Mouse (Mus musculus): ENCODE measurements around the gene Timeless.
A peak's percentile ranks its signal among the peaks of the same experiment; 100 is the strongest.
"Not testable (repeated sequence)": the region's sequence is repeated elsewhere in the genome, so short reads cannot be mapped to it uniquely, and the experiment has no call there.

The Timeless gene

DNA sequence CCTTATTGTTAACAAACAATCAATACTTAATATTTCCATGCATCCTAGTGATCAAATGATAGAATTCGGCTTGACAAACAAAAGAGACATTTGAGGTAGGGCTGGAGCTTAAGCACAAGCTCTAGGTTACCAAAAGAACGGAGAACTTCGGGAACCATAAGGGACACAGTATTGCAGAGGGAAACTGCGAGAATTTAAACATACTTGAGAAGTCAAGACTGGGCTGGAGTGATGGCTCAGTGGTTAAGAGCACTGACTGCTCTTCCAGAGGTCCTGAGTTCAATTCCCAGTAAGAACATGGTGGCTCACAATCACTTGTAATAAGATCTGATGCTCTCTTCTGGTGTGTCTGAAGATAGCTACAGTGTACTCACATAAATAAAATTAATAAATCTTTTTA, 17.8 kb upstream of the Timeless start:
- not testable (repeated sequence) for DNase-seq

DNA sequence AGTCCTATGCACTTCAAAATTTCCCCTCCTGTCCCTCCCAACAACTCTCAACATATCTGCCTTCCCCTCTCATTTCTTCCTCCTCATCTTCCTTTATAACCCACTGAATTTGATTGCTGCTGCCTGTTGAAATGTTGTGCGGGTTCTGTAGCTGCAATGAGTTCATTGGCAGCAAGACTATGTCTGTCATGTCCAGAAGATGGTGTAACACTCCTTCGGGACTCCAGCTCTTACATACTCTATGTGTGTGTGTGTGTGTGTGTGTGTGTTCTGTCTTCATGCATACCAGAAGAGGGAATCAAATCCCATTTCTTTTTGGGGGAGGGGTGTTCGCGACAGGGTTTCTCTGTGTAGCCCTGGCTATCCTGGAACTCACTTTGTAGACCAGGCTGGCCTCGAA, 16.9 kb upstream of the Timeless start:
- DNase-seq, result no peak

DNA sequence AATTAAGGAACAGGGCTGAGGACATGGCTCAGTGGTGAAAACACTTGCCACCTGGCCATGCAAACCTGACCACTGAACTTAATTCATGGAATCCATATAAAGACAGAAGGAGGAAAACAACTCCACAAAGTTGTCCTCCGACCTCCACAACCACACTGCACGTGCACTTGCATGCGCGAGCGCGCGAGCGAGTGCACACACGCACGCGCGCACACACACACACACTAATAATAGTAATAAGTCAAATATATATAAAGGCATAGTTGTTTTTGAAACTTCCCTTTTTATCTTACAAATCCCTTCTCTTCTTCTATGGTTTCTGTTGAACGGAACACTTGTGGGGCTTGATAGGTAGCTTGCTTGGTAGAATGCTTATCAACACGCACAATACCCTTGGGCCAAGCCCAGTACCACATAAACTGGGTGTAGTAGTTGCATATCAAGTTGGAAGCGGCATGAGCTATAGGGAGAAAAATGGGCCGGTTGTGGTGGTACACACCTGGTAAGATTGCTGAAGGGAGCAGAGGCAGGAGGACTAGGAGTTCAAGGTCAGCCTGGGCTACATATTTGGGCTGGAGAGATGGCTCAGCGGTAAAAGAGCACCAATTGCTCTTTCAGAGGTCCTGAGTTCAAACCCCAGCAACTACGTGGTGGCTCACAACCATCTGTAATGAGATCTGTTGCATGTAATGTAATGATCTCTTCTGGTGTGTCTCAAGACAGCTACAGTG, 13.3 kb upstream of the Timeless start:
- no peak for DNase-seq

DNA sequence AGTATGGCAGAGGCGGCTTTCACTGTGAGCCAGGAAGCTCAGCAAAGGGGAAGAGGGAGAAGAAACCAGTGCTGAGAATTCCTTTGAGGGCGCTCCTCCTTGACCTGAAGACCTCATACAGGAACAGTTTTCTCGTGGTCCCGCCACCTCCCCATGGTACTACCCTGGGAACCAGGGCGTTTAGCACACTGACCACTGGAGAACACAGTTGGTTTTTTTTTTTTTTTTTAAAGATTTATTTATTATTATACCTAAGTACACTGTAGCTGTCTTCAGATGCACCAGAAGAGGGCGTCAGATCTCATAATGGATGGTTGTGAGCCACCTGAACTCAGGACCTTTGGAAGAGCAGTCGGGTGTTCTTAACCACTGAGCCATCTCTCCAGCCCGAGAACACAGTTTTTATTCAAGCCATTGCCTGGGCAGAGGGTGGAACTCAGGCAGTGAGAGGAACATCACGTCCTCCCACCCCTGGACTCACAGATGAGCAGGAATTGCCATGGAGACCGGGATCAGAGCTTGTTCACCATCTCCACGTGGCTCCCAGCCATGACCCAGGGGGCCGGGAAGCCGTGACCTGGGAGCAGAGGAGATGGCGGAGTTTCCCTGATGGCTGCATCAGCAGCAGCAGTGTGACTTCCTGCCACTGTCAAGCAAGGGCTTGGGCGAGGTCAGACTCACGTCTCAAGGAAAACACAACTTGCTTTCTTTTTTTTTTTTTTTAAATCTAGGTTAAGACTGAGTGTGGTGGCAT, 10.2 kb upstream of the Timeless start:
- DNase-seq, result no peak

DNA sequence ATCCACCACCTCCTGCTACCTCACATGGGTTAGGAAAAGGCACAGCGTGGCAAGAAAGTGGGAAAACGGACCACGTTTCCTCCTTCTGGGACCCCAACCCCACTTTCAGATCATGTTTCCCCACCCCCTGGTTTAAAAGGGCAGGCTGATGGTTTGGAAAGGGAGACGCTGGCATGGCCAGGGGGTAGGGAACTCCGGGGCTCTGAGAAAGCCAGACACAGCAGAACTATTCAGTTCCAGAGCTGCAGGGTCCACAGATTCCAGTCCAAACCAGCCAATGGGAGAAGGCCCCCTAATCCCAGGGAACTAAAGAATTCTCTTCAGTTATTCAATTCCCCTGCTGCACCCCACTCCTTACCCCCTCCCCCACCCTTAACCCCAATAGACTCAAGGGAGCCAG, 6.8 kb upstream of the Timeless start:
- DNase-seq, result no peak

DNA sequence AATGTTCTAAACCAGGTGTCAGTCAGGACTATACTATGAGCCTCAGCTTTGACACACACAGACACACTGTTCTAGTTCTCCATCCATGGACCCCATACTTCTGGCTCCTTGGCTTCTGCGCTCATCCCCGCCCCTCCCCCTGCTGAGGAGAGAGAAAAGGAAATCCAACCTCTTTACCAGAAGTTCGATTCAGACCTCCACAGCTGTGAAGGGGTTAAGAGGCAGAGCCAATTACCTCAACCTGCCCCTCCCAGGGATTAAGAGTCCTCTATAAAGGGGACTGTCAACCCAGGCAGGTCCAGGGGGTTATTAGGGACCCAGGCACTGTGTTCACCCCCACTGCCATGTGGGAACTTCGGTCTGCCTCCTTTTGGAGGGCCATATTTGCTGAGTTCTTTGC, 6.3 kb upstream of the Timeless start, which contains the start of gene Mip:
Gene Mip (plus strand): TSS at position 301 of the 400 bp plus-strand sequence.
- no peak for DNase-seq

DNA sequence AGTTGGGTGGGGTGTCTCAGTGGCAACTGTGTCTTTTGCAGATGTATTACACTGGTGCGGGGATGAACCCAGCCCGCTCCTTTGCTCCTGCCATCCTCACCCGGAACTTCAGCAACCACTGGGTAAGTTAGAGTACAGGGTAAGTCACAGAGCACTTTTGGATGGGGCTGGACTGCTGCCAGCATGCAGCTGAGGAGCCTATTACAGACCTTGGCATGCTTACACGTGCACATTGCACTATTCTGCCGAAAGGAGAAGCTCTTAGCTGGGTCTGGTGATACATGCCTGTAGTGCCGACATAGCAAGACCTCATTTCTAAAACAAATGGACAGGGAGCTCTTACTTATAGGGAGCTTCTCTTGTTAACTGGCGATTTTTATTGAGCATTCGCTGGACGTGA, 4.3 kb upstream of the Timeless start:
- DNase-seq, result no peak

DNA sequence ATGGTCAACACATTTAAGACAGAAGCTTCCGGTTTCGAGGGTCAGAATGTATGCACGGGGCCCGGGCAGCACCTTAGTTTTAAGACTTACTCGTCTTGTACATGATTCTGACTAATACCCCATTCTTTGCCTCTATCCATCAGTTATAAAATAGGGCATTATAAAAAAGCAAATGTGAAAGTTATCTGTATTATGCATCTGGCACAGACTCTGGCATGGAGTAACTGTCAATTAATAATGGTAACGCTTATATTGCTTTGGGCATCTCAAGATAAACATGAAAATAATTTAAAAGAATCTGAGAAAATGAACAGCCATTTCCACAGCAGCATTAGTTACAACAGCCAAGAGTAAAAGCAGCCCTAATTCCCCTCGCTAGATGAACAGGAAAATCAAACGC, 3.9 kb upstream of the Timeless start:
- DNase-seq, result no peak

DNA sequence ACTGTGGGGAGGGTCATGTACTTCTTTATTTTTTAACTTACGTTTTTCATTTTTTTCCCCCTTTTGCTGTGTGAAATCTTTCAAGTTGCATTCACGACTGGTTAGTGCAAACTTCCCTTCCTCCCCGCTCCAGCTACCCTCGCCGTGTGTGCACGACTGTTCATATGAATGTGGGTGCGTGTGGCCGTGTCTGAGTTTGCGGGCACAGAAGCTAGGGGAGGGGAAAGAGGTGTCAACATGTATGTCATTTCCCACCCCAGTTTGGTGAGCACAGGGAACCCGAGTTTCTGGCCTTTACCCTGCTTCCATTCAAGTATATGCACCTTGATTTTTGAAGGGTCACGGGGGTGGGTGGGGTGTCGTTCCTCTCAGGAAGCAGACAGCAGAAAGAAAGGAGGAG, 1.3 kb upstream of the Timeless start:
- no peak for DNase-seq

DNA sequence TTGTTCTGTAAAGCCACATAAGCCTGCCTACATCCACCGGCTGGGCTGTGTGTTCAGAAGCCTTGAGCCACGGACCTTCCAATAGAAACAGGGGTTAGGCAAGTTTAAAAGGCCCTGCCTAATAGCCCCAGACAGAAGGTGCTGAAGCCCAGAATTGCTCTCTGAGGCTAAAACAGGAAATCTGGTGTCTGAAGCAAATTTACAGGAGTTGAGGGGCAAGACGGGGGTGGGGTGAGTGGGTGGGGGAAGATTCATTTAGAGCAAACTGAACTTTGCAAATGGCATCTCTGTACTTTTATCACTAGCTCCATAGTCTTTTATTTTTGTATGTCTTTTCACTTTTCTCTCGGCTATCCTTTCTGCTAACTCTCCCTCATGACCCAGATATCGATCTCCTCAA, 719 bp upstream of the Timeless start:
- no peak for DNase-seq

DNA sequence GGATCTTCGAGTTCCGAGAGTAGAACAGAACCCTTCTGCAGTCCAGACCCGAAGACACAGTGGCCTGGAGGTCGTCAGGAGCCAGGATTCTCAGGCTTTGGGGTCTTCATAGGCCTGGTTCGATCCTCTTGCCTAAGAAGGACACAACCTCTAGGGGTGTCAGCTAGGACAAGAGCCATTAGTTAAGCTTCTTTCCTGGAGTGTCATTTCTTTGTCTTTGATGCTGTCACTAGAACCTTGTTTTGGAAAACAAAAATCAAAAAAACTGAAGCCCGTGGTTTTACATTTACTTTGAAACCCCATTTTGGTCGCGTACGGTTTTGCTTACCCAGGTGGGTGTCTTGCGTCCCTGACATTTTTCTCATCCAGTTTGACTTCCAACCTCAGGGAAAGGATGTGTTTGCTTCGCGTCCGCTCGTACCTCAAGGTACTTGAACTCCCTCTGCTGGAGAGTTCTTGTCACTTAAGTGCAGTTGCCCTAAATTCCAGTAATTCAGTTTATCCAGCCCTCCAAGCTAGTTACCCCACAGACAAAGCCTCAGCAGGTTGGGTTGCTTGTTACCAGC, 638 bp downstream of the Timeless start:
- DNase-seq, result peak; percentile 67

DNA sequence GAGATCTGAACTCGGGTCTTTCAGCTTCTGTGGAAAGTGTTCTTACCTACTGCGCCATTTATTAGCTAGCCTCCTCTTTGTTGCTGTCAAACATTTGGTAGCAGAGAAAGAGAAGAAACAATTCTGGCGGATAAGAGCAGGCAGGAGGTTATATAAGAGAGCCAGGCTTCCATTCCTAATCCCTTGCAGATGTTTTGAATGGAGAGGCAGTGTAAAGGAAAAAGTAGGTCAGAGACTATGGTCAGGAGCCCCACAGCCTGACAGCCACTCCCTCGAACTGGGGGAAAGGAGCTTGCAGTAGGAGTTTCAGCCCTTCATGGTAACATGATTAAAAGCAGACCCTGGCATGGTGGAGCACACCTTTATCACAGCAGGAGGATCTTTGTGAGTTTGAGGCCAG, 4.5 kb downstream of the Timeless start:
- no peak for DNase-seq

DNA sequence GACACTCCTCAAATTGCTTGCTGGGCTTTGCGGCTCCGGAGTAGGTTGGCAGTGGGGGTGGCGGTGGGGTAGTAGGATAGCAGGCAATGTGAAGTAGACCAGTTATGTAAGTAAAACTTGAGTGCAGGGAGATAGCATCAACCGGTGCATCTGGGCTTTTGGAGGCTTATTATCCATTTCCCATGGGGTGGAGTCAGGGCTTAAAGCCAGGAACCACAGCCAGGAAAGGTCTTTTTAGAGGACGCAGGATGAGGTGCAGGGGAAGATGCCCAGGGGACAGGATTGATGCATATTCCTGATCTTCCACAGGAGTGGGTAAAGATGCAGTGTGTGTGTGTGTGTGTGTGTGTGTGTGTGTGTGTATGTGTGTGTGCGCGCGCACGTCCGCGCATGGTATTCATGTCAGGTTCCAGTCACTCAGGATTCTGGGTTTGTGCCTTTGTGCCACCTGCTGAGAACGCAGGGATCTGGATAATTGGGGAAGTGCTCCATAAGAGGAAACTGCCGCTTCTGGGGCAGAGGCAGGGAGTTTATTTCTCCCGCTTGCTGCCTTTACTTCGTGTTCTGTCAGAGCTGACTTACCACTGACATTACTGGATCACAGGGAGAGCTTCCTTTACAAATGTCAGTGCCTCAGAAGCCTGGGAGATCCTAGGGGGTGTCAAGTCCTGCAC, 6.1 kb downstream of the Timeless start:
- peak; percentile 10 for DNase-seq

DNA sequence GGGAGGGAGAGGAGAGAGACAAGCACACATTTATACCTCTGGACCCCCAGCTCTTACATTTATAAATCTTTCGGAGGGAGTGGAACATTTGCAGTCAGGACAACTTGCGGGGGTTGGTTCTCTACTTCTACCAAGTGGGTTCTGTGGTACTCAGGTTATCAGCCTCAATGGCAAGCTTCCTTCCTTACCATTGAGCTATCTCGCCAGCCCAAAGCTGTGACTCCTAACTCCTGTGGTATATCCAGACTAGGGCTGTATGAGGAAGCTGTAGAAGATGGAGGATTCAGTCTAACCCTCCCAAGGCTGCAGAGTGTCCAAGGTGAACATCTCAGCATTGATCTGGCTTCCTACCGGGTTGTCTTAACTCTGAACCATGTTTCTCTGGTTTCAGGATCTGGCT, 7.3 kb downstream of the Timeless start:
- DNase-seq, result no peak

DNA sequence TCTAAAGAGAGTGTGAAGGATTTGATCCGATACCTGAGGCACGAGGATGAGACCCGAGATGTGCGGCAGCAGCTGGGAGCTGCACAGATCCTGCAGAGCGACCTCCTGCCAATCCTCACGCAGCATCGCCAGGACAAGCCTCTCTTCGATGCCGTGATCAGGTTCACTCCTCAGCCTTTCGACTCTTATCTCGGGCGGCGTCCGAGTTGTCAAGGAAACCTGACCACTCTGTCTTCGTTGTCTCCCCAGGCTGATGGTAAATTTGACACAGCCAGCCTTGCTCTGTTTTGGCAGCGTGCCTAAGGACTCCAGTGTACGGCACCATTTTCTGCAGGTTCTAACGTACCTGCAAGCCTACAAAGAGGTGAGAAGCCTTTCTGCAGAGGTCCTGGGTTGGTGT, 8.3 kb downstream of the Timeless start:
- DNase-seq, result no peak

DNA sequence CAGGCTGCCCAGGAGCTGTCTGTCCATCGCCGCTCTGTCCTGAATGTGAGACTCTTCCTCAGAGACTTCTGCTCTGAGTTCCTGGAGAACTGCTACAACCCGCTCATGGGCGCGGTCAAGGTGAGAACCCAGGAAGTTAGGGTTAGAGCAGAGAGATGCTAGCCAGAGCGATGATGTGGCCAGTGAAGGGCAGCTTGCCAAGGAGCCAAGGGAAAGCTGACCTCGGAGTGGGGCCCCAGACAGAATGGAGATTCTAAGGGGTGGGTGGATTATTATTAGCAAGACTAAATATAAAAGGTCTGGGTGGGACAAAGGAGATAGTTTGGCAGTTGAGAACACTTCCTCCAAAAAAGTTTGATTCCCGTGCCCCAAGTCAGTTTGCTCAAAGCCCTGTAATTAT, 11.4 kb downstream of the Timeless start:
- no peak for DNase-seq

DNA sequence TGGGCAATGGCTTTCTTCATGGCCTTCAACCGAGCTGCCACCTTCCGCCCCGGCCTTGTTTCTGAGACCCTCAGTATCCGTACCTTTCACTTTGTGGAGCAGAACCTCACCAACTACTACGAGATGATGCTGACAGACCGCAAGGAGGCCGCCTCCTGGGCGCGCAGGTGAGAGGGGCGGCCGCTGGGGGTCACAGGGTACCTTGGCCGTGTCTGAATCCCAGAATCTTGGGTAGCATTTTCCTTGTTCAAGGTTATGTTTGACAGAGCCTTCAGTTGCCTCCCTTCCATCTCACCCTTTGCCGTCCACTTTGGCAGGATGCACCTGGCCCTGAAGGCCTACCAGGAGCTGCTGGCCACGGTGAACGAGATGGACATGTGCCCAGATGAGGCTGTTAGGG, 12.3 kb downstream of the Timeless start:
- no peak for DNase-seq

DNA sequence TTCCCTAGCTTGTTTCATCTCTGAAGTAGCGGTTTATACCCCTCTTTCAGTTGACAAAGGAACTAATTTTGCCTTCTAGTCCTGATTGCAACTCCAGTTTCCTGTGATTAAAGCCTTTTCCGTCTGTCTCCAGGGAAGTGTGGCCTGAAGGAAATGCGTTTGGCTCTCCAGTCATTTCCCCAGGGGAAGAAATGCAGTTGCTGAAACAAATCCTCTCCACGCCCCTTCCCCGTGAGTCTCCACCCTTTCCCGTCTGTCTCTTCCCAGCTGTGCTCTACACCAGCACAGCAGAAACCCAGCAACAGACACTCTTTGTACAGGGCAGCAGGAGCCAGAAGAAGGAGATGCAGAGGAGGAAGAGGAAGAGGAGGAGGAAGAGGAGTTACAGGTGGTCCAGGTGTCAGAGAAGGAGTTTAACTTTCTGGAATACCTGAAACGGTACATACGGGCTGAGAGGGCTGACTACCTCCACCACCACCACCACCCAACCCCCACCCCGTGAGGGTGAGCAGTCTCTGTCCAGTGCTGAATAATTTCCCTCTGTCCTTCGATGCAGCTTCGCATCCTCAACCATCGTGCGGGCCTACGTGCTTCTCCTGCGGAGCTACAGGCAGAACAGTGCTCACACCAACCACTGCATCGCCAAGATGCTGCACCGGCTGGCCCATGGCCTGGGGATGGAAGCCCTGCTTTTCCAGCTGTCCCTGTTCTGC, 15.3 kb downstream of the Timeless start:
- DNase-seq, result peak; percentile 45

DNA sequence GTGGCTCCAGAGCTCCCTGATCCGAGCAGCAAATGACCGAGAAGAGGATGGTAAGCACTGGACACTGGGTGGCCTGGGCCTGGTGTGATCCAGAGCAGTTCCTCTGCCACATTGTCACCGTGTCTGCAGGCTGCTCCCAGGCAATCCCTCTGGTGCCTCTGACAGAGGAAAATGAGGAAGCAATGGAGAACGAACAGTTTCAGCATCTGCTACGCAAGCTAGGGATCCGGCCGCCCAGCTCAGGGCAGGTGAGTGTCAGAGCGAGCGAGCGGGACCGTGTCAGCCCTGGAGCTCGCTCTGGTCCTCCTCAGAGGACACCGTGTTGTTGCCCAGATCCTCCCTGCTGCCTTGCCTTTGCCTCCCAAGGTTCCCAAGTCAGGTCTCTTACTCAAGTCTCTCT, 18.7 kb downstream of the Timeless start:
- no peak for DNase-seq

DNA sequence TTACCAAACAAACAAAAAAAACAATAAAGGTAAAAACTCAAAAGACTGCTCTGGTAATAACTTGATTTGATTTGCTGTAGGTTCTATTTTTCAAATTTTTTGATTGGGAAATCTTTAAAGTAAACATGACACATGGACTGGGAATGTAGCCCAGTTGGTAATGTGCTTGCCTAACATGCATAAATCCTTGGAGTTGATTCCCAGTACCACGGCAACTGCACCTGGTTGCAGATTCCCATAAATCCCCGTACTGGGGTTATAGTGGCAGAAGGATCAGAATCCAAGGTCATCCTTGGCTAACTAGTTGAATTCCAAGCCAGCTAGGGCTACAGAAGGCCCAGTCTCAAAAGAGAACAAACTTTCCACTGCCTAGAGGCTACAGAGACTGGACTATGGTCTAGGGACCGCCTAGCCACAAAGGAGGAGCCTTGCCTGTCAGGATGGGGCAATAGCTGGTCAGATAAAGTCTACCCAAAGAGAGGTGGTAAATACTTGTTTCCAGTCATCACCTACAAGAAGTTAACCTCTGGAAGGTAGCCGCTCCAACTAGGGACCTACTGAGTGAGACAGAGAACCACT, 21.9 kb downstream of the Timeless start, which contains the start of gene Apon:
Gene Apon (plus strand): TSS at position 420 of the 579 bp plus-strand sequence.
- no peak for DNase-seq

DNA sequence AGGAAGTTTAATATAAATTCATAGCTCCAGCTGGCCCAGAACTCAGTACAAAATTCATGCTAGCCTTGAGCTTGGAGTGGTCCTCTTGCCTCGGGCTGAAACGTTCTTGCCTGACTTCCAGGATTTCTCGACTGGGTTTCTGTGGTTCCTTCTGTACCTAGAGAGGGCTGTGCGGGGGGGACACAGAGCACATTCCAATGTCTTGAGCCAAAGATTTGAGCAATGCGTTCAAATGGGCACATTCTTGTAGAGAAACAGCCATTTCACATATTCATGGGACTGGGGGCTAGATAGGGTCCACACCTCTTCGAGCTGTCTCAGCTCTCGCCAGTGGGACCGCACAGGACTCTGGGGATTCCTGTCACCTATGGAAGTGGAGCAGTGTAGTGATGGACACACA, 24.1 kb downstream of the Timeless start:
- DNase-seq, result no peak

DNA sequence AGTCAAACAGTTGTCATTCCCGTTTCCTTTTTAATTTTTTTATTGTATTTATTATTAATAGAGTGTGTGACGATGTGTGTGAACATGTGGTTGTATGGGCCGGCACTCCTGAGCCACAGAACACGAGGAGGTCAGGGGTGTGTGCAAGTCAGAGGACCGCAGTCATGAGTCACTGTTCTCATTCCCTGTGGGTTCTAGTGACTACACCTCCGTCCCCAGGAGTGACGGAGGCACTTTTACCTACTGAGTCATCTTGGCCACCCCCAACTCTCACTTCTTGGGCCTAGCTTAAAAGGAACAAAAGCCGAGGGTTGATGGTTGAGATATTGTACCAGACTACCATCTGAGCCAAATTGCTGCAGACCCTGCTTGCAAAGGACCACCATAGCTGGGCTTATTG, 24.5 kb downstream of the Timeless start:
- no peak for DNase-seq

DNA sequence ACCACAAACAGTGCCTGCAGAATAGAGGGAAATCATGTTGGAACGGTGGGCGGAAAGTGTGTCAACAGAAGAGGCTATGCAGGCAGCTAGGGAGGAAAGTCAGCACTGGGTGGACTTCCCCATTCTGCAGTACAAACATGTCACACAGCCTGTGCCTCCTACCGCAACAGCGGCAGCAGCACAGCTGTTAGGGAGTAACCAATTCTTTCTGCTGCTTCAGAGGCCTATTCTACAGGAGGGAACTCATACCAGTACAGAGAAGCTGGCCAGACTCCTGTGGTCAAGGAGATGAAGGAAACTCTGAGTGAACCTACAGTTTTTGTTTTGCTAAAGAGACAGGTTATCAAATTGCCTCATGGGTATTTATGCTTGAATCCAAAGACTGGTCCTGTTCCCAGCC, 27.1 kb downstream of the Timeless start:
- no peak for DNase-seq

All from kidney, adult 18-20 months (tissue).